9 mouse cellular contexts compared by ENCODE assay signal in genomic region chr7:29367166-29368003, GRCm38 (mm10).
DNase-seq lines count a peak whose midpoint lies in the region; ATAC-seq and TF ChIP-seq lines count a peak whose summit lies in the region.
"Had no signal": no experiment of that assay in that cellular context is flagged by ENCODE, and none has a peak within 500 bp of the region (broad histone marks: within the 10 kb centered on the region; RNA-seq: fewer than 3 reads in every experiment).

No protein-coding gene starts in this region.

- peak overlapping the region; percentile 82 for H3K27ac ChIP-seq in cerebellum, adult 2 months (ENCODE audit: insufficient read depth, low read length)
- H3K27ac ChIP-seq in hindbrain, embryonic 13.5 days: peak overlapping the region; percentile 88
- peak overlapping the region; percentile 50; the same call in 1 of the 2 replicates for H3K27ac ChIP-seq in neural tube, embryonic 12.5 days

- no peaks in the 10 kb centered on the region for H3K27me3 ChIP-seq in cerebellum, adult 2 months (ENCODE audit: control insufficient read depth, insufficient read depth, low read length)
- no peaks in the 10 kb centered on the region for H3K27me3 ChIP-seq in hindbrain, embryonic 13.5 days
- H3K27me3 ChIP-seq in neural tube, embryonic 12.5 days (replicated peaks): no peaks in the 10 kb centered on the region

- no peaks in the 10 kb centered on the region for H3K9me3 ChIP-seq in hindbrain, embryonic 13.5 days
- no peaks in the 10 kb centered on the region for H3K9me3 ChIP-seq in neural tube, embryonic 12.5 days

- H3K9ac ChIP-seq in hindbrain, embryonic 13.5 days: peak overlapping the region; percentile 62
- H3K9ac ChIP-seq in neural tube, embryonic 12.5 days: 0 out of 2 replicates have a peak overlapping the region, but pooled peaks have one; percentile 5

- DNase-seq in embryo, embryonic 10.5 days (ENCODE audit: low spot score): peak; percentile 13
- DNase-seq in embryo, embryonic 9.5 days (ENCODE audit: extremely low spot score): no peak
- DNase-seq in cerebellum, adult 2 months: peak; percentile 63 to 75
- DNase-seq in urinary bladder, postnatal 10 days (ENCODE audit: low spot score): no peak
- DNase-seq: B cell, adult 2 months had no signal

- H3K36me3 ChIP-seq in hindbrain, embryonic 13.5 days: peaks cover 20% of the 10 kb centered on the region
- H3K36me3 ChIP-seq in neural tube, embryonic 12.5 days: peaks cover 12% of the 10 kb centered on the region

- 0 out of 2 replicates have a peak, but pooled peaks have one; percentile 31 for TF ChIP-seq POLR2A in cerebellum, adult 2 months (IDR thresholded peaks at IDR 0.05; ENCODE audit: borderline replicate concordance, insufficient read depth, low read length)

- peak; percentile 95 for ATAC-seq in hindbrain, embryonic 13.5 days (ENCODE audit: low FRiP score)
- peak; percentile 86 for ATAC-seq in neural tube, embryonic 12.5 days (ENCODE audit: low FRiP score, low read depth)
- ATAC-seq in inflammation-experienced regulatory T-cells, adult 6 months: no peak
- no peak for ATAC-seq in erythroid progenitor cell, adult 5-6 weeks (replicated peaks; ENCODE audit: low FRiP score, poor library complexity, severe bottlenecking)

- no peak overlapping the region for H3K4me3 ChIP-seq in cerebellum, adult 2 months (replicated peaks; ENCODE audit: insufficient read depth, low read depth, low read length)
- H3K4me3 ChIP-seq in hindbrain, embryonic 13.5 days: no peak overlapping the region
- H3K4me3 ChIP-seq in neural tube, embryonic 12.5 days: no peak overlapping the region

- H3K4me2 ChIP-seq in hindbrain, embryonic 13.5 days: peak overlapping the region; percentile 23; the same call in 1 of the 2 replicates
- H3K4me2 ChIP-seq in neural tube, embryonic 12.5 days (replicated peaks): no peak overlapping the region; the same call in 1 of the 2 replicates

- WGBS in cerebellum, adult 2 months: 31% methylated on average over 13 of the region's 13 CpGs
- WGBS in hindbrain, embryonic 13.5 days: 82% methylated on average over 13 of the region's 13 CpGs
- WGBS in neural tube, embryonic 12.5 days: 82% methylated on average over 13 of the region's 13 CpGs

- no peak for TF ChIP-seq CTCF in cerebellum, adult 2 months (IDR thresholded peaks at IDR 0.05; ENCODE audit: borderline replicate concordance, insufficient read depth, low read depth, low read length)

- peaks cover 23% of the 10 kb centered on the region for H3K4me1 ChIP-seq in cerebellum, adult 2 months (ENCODE audit: control insufficient read depth, insufficient read depth, low read length)
- H3K4me1 ChIP-seq in hindbrain, embryonic 13.5 days (replicated peaks): peaks cover 21% of the 10 kb centered on the region
- H3K4me1 ChIP-seq in neural tube, embryonic 12.5 days: peaks cover 7% of the 10 kb centered on the region; the same call in 1 of the 2 replicates

Comparison
In these comparisons a context has a peak if more than half of its experiments do, and no peak if none do; other contexts are left out.
1. DNase-seq: peak in embryo, embryonic 10.5 days (single experiment) and cerebellum, adult 2 months (2 of 2); none in embryo, embryonic 9.5 days (single experiment) and urinary bladder, postnatal 10 days (single experiment).
2. ATAC-seq: peak in hindbrain, embryonic 13.5 days (single experiment) and neural tube, embryonic 12.5 days (single experiment); none in inflammation-experienced regulatory T-cells, adult 6 months (single experiment) and erythroid progenitor cell, adult 5-6 weeks (single experiment).
3. Peak in every context shown above with its lines, with median percentiles within 50 percentile points of each other: H3K27ac ChIP-seq.